Mouse (Mus musculus) stomach, embryonic 14.5 days (tissue): Measurements from ENCODE around the gene Apoo. TPM values are rescaled to one million over a fixed set of nuclear protein-coding genes. Genes with fewer than 3 reads are reported as not detected.
"Not testable (repeated sequence)": the region's sequence is repeated elsewhere in the genome, so short reads cannot be mapped to it uniquely, and the experiment has no call there.

ENCODE experiments used
- ATAC-seq: fragments of 200-750 bp; cut with Nextera tagmentation; 2 replicates; pipeline ENCODE4 v1.8.0; 2017; ENCODE audit warnings: low read depth, moderate TSS enrichment; ENCODE audit not compliant: insufficient number of reproducible peaks, insufficient read depth, low FRiP score
- H3K27ac ChIP-seq: fragments of 300-500 bp; sonication (generic); 2 replicates; pipeline ENCODE4 v1.5.1; 2014; ENCODE audit warnings: mild to moderate bottlenecking, low read length, moderate library complexity, mixed read lengths
- H3K27me3 ChIP-seq: fragments of 300-500 bp; sonication (generic); 2 replicates; pipeline ENCODE4 v1.6.1; 2014; ENCODE audit warnings: low read length, control low read depth, mixed read lengths; ENCODE audit not compliant: control insufficient read depth, insufficient read depth
- H3K36me3 ChIP-seq: fragments of 300-500 bp; sonication (generic); 2 replicates; pipeline ENCODE4 v1.6.1; 2014; ENCODE audit warnings: mild to moderate bottlenecking, control low read depth, low read length, moderate library complexity, mixed read lengths; ENCODE audit not compliant: control insufficient read depth, insufficient read depth
- H3K4me1 ChIP-seq: fragments of 300-500 bp; sonication (generic); 2 replicates; pipeline ENCODE4 v1.6.1; 2014; ENCODE audit warnings: low read length, control low read depth, mixed read lengths; ENCODE audit not compliant: control insufficient read depth, insufficient read depth
- H3K4me2 ChIP-seq: fragments of 300-500 bp; sonication (generic); replicated peaks from 2 replicates; pipeline ENCODE4 v1.6.1; 2014; ENCODE audit warnings: low read depth, low read length, control low read depth
- H3K4me3 ChIP-seq: fragments of 300-500 bp; sonication (generic); 2 replicates; pipeline ENCODE4 v1.5.1; 2014; ENCODE audit warnings: low read depth, low read length, control low read depth
- H3K9ac ChIP-seq: fragments of 300-500 bp; sonication (generic); replicated peaks from 2 replicates; pipeline ENCODE4 v1.6.1; 2014; ENCODE audit warnings: low read depth, mild to moderate bottlenecking, control low read depth, low read length, moderate library complexity, mixed read lengths
- H3K9me3 ChIP-seq: fragments of 300-500 bp; sonication (generic); 2 replicates; pipeline ENCODE4 v1.6.1; 2016; ENCODE audit warnings: low read depth, low read length, control low read depth; ENCODE audit not compliant: control insufficient read depth
- WGBS: fragments of 180-500 bp; shearing (Covaris S2); extraction: QIAGEN DNeasy Blood & Tissue Kit; methylation state at CpG from one replicate; pipeline ENCODE4 v1.1.7; 2014; 5-methylcytosine and 5-hydroxymethylcytosine counted together
- polyA plus RNA-seq: library from polyadenylated mRNA; unstranded; fragments of >200 nt; fragmentation: Nextera tagmentation; extraction: Ambion mirVana; gene quantifications from 2 replicates; pipeline ENCODE4 v1.2.1, GENCODE M21; 2014

Gene Apoo
- 75.0 and 77.3 TPM in 2 replicates for polyA plus RNA-seq

DNA sequence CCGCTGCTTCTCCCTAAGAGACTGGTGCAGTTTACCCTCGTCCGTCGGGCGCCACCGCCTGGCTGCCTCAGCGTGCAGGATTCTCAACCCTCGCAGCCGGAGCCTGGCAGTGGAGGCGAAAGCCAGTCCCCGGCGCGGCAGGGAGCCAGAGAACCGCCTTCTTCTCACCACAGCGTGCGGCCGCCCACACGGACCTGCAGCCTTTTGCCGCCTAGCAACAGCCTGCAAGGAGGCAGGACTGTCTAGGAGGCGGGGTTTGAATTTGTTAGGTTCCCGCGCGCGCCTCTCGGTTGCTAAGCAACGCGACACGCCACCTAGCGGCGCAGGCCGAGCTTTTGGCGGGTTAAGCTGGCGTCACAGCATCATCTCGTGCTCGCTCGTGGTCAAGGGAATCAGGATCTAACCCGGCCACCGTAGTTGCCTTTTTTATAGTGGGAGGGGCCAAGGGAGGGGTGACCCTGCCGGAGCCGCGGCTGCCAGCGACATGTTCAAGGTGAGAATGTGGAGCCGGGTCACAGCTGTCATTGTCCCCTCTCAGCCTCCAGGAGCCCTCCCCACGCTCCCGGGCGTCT lies at the start of gene Apoo, which contains the start of gene Fam90a1b:
Gene Apoo (plus strand): TSS at position 448 of the 572 bp plus-strand sequence.
Gene Fam90a1b (minus strand): TSS at position 108 of the 572 bp plus-strand sequence.
- H3K27ac ChIP-seq = no peak within 1 kb of the TSS
- ATAC-seq = peak; percentile 99
- peak within 1 kb of the TSS; percentile 40 for H3K4me2 ChIP-seq
- H3K4me1 ChIP-seq = no peaks in the 10 kb centered on the region
- 0 out of 2 replicates have a peak, but pooled peaks cover 4% of the 10 kb centered on the region for H3K27me3 ChIP-seq
- H3K36me3 ChIP-seq = no peaks in the 10 kb centered on the region
- 20% methylated on average over 42 of the region's 46 CpGs for WGBS
- peak within 1 kb of the TSS; percentile 36; the same call in 1 of the 2 replicates for H3K9ac ChIP-seq
- no peaks in the 10 kb centered on the region for H3K9me3 ChIP-seq
- peak within 1 kb of the TSS; percentile 50 for H3K4me3 ChIP-seq

DNA sequence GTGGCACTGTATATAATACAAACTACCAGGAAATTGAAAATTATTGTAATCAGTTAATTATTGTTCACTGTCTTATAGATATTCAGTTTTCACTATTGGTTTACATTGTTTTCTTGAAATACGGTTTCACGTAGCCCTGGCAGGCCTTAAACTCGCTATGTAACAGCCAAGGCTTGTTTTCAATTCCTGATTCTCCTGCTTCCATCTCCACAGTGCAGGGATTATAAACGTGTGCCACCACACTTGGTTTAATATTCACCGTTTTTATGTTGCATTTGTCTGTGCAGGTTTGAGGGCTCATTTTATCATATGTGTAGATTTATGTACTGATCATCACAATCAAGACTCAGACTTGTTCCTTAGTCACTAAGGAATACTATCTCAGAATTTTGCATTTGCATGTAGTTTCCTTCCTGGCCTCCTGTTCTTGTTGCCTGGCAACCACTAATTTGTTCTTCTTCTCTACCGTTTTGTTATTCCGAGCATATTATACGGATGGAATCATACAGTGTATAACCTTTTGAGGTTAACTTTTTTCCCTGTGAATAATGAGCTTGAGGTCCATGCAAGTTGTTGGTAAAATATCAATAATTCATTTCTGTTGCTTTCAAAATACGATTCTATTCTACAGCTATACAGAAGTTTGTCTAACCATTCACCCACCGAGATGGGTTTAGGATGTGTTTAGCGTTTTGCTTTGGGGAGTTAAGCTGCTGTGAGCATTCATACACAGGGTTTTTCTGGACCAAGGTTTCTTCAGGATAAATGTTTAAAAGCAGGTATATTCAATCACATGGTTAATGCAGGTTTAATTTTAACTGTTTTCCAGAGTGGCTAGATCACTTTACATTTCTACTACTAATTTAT lies 45.6 kb upstream of the Apoo start:
- ATAC-seq = no peak
- Histone ChIP-seq H3K27ac (no peak overlapping the region), H3K4me1 (no peaks in the 10 kb centered on the region), H3K9me3 (no peaks in the 10 kb centered on the region), H3K4me3 (no peak overlapping the region), H3K4me2 (no peak overlapping the region), H3K36me3 (no peaks in the 10 kb centered on the region), H3K27me3 (no peaks in the 10 kb centered on the region), H3K9ac (no peak overlapping the region)
- 81% methylated on average over 11 of the region's 11 CpGs for WGBS

DNA sequence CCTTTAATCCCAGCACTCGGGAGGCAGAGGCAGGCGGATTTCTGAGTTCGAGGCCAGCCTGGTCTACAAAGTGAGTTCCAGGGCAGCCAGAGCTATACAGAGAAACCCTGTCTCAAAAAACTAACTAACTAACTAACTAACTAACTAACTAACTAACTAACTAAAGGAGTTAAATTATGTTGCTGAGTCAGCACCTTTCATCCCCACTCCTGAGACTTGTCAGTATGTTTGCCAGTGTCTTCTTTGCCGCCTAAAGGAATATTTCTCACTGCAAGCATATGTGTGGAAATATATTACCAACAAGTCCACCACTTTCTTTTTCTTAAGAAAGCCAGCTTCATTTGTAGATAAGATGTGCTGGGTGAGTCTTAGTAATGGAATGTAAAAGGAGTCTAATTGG lies 23.3 kb upstream of the Apoo start:
- not testable (repeated sequence) for H3K4me1 ChIP-seq, H3K4me3 ChIP-seq, H3K36me3 ChIP-seq, ATAC-seq, H3K27ac ChIP-seq, H3K9ac ChIP-seq, H3K9me3 ChIP-seq, H3K4me2 ChIP-seq, H3K27me3 ChIP-seq
- WGBS = 94% methylated on average over 4 of the region's 4 CpGs

DNA sequence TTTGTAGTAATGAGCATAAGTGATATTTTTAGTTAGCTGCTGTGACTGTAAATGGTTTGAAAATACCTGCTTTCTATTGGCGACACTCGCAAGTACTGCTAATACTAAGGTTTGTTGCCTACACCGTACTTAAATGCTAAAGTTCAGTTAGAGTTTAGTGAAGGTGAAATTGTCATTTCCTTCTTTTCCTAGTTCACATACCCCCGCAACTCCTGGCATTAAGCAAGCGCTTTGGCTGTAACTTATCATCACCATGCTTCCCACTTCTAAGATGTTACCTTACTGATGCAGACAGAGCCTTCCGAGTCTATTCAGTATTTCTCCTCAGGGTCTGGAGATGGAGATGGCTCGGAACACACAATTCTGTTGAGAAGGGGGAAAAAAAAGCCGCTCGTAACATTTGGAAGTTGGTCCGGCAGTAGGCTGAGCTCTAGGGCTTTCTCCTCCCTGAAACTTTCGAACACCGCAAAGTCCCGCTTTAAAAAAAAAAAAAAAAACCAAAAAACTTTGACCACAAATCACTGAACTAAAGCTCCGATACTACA lies 1.5 kb upstream of the Apoo start:
- WGBS = 27% methylated on average over 14 of the region's 14 CpGs
- Histone ChIP-seq H3K27ac (no peak overlapping the region), H3K4me3 (0 out of 2 replicates have a peak overlapping the region, but pooled peaks have one; percentile 16), H3K27me3 (0 out of 2 replicates have a peak, but pooled peaks cover 4% of the 10 kb centered on the region), H3K9ac (no peak overlapping the region), H3K9me3 (no peaks in the 10 kb centered on the region), H3K4me2 (no peak overlapping the region), H3K36me3 (no peaks in the 10 kb centered on the region), H3K4me1 (no peaks in the 10 kb centered on the region)
- ATAC-seq = no peak

DNA sequence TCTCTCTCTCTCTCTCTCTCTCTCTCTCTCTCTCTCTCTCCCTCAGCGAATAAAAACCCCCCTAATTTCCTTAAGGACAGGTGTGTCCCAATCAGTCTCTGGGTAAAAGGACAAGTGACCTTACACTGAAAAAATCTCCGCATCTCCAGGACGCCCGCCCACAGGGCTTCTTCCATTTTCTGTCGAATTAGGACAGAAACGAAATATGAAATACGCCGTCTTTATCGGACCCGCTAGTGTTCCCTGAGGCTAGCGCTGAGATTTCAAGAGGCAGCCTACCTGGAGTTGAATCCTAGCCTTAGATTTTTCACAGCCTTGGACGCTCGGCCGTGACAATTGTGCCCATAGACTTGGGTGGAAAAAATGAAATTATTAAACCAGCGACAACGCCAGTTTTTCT lies 888 bp upstream of the Apoo start:
- H3K4me1 ChIP-seq = no peaks in the 10 kb centered on the region
- H3K27me3 ChIP-seq = 0 out of 2 replicates have a peak, but pooled peaks cover 4% of the 10 kb centered on the region
- H3K27ac ChIP-seq = no peak overlapping the region
- no peak overlapping the region for H3K9ac ChIP-seq
- H3K36me3 ChIP-seq = no peaks in the 10 kb centered on the region
- no peak for ATAC-seq
- no peaks in the 10 kb centered on the region for H3K9me3 ChIP-seq
- WGBS = 21% methylated on average over 16 of the region's 16 CpGs
- peak overlapping the region; percentile 40 for H3K4me2 ChIP-seq
- peak overlapping the region; percentile 16 for H3K4me3 ChIP-seq

DNA sequence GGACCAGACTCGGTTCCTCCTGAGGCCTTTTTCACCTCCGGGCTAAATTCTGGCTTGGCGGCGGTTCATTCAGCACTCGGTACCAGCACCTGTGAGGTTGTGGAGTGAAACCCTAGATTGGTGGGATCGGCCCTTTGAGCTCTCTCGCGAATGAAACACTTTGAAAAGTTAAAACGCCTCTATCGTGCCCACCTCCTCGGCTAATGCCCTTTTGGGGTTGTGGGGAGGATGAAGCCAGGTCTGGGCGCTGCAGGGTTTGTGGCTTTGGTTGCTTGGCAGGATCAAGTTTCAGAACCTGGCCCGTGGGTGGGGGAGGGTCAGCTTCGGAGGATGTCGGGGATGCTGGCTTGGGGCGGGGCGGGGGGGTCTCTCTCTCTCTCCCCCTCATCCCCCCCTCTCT lies 331 bp downstream of the Apoo start:
- Histone ChIP-seq H3K36me3 (no peaks in the 10 kb centered on the region), H3K27ac (no peak overlapping the region), H3K4me2 (peak overlapping the region; percentile 35), H3K4me3 (peak overlapping the region; percentile 50), H3K27me3 (0 out of 2 replicates have a peak, but pooled peaks cover 4% of the 10 kb centered on the region), H3K9ac (peak overlapping the region; percentile 36; the same call in 1 of the 2 replicates), H3K4me1 (no peaks in the 10 kb centered on the region), H3K9me3 (no peaks in the 10 kb centered on the region)
- 31% methylated on average over 17 of the region's 17 CpGs for WGBS
- ATAC-seq = peak; percentile 24; the same call in 1 of the 2 replicates

DNA sequence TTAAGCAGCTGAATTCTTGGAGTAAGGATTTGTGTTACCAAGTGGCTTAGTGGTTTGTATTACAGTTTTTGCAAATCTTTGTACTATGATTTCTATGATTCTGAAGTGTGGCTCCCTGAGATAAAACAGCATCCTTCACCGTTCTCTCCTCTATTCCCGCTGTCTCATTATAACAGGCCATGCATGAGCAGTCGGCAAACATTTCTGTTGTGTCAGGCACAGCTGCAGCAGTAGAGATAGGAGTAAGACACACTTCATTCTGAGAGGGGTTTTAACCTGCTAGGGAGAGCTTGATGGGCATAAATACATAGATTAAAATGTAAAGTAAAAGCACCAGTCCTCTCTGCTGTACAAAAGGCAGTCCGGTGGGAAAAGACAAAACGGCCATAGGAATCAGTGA lies 11.8 kb downstream of the Apoo start:
- no peaks in the 10 kb centered on the region for H3K36me3 ChIP-seq
- H3K4me3 ChIP-seq = no peak overlapping the region
- no peak overlapping the region for H3K9ac ChIP-seq
- H3K27ac ChIP-seq = no peak overlapping the region
- no peaks in the 10 kb centered on the region for H3K4me1 ChIP-seq
- H3K27me3 ChIP-seq = no peaks in the 10 kb centered on the region
- H3K9me3 ChIP-seq = no peaks in the 10 kb centered on the region
- H3K4me2 ChIP-seq = no peak overlapping the region
- 79% methylated on average over 5 of the region's 5 CpGs for WGBS
- no peak for ATAC-seq

DNA sequence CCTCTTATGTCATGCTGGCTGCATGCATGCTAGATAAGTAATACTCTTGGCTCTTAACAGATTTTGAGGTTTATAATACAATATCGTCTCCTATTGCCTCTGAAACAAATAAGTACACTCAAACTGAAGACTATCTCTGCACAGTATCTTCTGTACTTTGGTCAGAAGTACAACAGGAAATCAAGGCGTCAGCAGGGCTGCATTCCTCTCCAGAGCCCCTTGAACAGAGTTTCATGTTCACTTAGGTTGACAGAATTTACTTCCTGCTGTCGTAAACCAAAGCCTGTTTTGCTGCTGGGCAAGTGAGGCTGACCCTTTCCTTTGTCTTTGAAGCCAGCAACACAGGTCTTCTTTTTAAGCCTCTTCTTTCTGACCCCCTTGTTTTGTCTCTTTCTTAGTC lies 42.1 kb downstream of the Apoo start:
- ATAC-seq = no peak
- 51% methylated on average over 3 of the region's 3 CpGs for WGBS
- H3K9ac ChIP-seq = no peak overlapping the region

More for the DNA sequence above, 42.1 kb downstream of the Apoo start:
- Histone ChIP-seq H3K4me2 (no peak overlapping the region), H3K36me3 (no peaks in the 10 kb centered on the region), H3K27me3 (no peaks in the 10 kb centered on the region), H3K4me1 (no peaks in the 10 kb centered on the region), H3K9me3 (no peaks in the 10 kb centered on the region), H3K4me3 (no peak overlapping the region), H3K27ac (no peak overlapping the region)
